Mouse (Mus musculus) cerebellum, adult 2 months (tissue): ENCODE measurements around the gene Prpf38b. TPM values are rescaled to one million over a fixed set of nuclear protein-coding genes. Genes with fewer than 3 reads are reported as not detected.

Source experiments
- DNase-seq, 2 experiments: peaks; one replicate each; pipeline ENCODE4 v3.0.0; 2021
- H3K27ac ChIP-seq: fragments of 200-500 bp; 2 replicates; pipeline ENCODE4 v1.5.1; 2012; ENCODE audit warnings: low read length, control low read depth, inconsistent platforms; ENCODE audit not compliant: insufficient read depth
- H3K27me3 ChIP-seq: fragments of 200-500 bp; 2 replicates; pipeline ENCODE4 v1.6.1; 2012; ENCODE audit warnings: inconsistent platforms, mild to moderate bottlenecking, low read length, moderate library complexity; ENCODE audit not compliant: control insufficient read depth, insufficient read depth
- H3K4me1 ChIP-seq: fragments of 200-500 bp; 2 replicates; pipeline ENCODE4 v1.6.1; 2011; ENCODE audit warnings: low read length; ENCODE audit not compliant: control insufficient read depth, insufficient read depth
- H3K4me3 ChIP-seq: fragments of 200-500 bp; replicated peaks from 2 replicates; pipeline ENCODE3; 2011; ENCODE audit warnings: mild to moderate bottlenecking, low read depth, low read length, control low read depth; ENCODE audit not compliant: insufficient read depth
- CTCF ChIP-seq: fragments of 200-500 bp; IDR thresholded peaks from 2 replicates; pipeline ENCODE4 v1.5.1; 2011; ENCODE audit warnings: low read depth, mild to moderate bottlenecking, control low read depth, low read length, moderate library complexity, borderline replicate concordance; ENCODE audit not compliant: insufficient read depth
- POLR2A ChIP-seq: fragments of 200-500 bp; IDR thresholded peaks from 2 replicates; pipeline ENCODE4 v1.6.1; 2011; ENCODE audit warnings: low read length, control low read depth, borderline replicate concordance; ENCODE audit not compliant: insufficient read depth
- WGBS: fragments of 180-500 bp; shearing (Covaris S2); methylation state at CpG from one replicate; pipeline ENCODE4 v1.1.7; 2018; 5-methylcytosine and 5-hydroxymethylcytosine counted together
- polyA plus RNA-seq: library from polyadenylated mRNA; depleted of rRNA; stranded (reverse); fragments of >200 nt; gene quantifications from 2 replicates; pipeline ENCODE4 v1.2.3, GENCODE M21; 2012

Prpf38b gene
- polyA plus RNA-seq, 1 experiment, result 119 TPM

- TF ChIP-seq POLR2A (no peak), CTCF (no peak)
- Histone ChIP-seq H3K4me1 (no peaks in the 10 kb centered on the region), H3K4me3 (no peak overlapping the region), H3K27ac (no peak overlapping the region), H3K27me3 (no peaks in the 10 kb centered on the region)
- 93% methylated on average over 6 of the region's 6 CpGs for WGBS
- DNase-seq, result no peak
These were observed 22.0 kb upstream of the Prpf38b start for GRCm38 (mm10) chr3:108933557-108933956.

GRCm38 (mm10) chr3:108926308-108926707 lies 14.8 kb upstream of the Prpf38b start:
- Histone ChIP-seq H3K27me3 (no peaks in the 10 kb centered on the region), H3K27ac (no peak overlapping the region), H3K4me1 (no peaks in the 10 kb centered on the region), H3K4me3 (no peak overlapping the region)
- WGBS, result 73% methylated on average over 1 of the region's 1 CpGs
- TF ChIP-seq CTCF, result no peak
- no peak for TF ChIP-seq POLR2A
- no peak for DNase-seq

DNA sequence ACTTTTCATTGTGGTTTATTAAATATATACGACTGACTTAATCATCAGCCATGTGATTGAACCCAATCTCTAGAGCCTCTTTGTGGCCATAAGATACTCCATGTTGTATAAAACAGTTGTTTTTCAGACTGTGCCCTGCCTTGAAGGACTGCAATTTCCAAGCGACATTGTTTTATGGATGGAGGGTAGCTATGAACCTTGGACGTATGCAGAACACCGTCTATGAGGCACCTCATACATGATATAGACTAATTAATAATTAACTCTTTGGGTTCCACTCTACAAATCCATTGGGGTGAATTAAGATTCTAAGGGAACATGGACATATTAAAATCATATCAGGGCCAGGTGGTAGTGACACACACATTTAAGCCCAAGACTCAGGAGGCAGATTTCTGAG lies 14.2 kb upstream of the Prpf38b start:
- 91% methylated on average over 4 of the region's 4 CpGs for WGBS
- TF ChIP-seq CTCF (no peak), POLR2A (no peak)
- H3K4me1 ChIP-seq, result no peaks in the 10 kb centered on the region
- H3K27me3 ChIP-seq, result no peaks in the 10 kb centered on the region
- no peak for DNase-seq
- no peak overlapping the region for H3K4me3 ChIP-seq
- no peak overlapping the region for H3K27ac ChIP-seq

GRCm38 (mm10) chr3:108921822-108922221 lies 10.3 kb upstream of the Prpf38b start:
- Histone ChIP-seq H3K4me1 (peaks cover 9% of the 10 kb centered on the region; the same call in 1 of the 2 replicates), H3K27me3 (no peaks in the 10 kb centered on the region), H3K27ac (no peak overlapping the region), H3K4me3 (no peak overlapping the region)
- DNase-seq, result no peak
- TF ChIP-seq CTCF (no peak), POLR2A (no peak)
- 97% methylated on average over 1 of the region's 1 CpGs for WGBS

DNA sequence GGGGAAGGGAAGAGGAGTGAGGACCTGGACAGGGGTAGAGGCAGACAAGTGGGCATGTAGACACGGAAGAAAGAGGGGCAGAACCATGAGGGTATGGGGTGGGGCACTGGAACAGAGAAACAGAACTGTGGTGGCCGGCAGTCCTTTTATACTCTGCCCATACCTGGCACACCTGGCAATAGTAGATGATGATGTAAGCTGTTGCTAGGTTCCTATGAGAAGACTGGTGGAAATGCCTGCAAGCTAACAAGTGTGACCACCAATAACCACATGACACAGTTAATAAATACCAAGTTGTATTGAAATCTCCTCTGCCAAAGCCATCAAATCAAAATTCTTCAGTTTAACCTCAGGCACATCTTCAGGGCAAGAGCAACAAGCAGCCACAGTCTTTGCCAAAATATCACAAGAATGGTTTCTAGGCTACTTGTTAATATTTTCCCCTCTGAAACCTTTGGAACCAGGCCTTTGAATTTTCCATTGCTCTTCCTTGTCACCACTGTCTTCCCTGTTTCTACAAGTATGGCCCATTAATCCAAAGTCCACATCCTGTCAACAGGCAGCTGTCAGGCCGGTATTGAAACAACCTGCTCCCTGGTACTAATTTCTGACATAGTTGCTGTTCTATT lies 9.0 kb upstream of the Prpf38b start:
- Histone ChIP-seq H3K27ac (no peak overlapping the region), H3K4me3 (no peak overlapping the region), H3K27me3 (no peaks in the 10 kb centered on the region), H3K4me1 (peaks cover 16% of the 10 kb centered on the region)
- no peak for DNase-seq
- 92% methylated on average over 3 of the region's 3 CpGs for WGBS
- TF ChIP-seq CTCF (no peak), POLR2A (no peak)

DNA sequence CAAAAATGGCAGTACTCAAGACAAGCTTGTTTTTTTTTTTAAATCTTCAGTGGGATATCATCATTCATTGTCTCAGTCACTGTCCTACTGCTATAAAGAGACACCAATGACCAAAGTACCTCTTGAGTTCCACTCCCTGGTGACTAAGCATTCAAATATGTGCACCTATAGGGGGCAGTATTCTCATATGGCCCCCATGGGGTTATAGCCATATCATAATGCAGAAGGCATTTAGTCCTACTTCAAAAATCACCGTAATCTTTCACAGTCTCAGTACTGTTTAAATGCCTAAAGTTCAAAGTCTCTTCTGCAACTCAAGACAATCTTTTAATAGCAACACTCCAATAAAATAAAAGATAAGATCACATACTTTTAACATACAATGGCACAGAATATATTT lies 7.3 kb upstream of the Prpf38b start:
- 98% methylated on average over 1 of the region's 1 CpGs for WGBS
- Histone ChIP-seq H3K4me1 (peaks cover 16% of the 10 kb centered on the region), H3K27me3 (no peaks in the 10 kb centered on the region)

DNA sequence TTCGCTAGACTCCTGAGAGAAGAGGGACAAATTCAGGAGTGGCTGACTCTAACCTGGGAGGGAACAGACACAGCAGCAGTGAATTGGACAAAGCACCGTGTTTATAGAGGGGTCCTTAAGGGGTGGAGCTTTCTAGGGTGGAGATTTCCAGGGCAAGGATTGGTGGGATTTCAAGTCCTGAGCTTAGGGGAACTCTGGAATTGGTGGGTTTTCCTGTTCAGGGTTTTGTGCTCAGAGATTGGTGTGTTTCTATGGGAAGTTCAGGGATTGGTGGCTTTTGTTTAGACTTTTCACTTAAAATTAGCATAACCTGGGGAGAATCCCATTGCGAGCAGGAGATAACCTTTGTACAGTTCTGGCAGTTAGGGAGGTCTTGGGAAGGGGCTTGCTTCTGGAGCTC lies 6.5 kb upstream of the Prpf38b start:
- 70% methylated on average over 3 of the region's 3 CpGs for WGBS
- no peak for DNase-seq
- TF ChIP-seq POLR2A (no peak), CTCF (no peak)

More for the DNA sequence above, 7.3 kb upstream of the Prpf38b start:
- no peak overlapping the region for H3K27ac ChIP-seq
- no peak for DNase-seq
- H3K4me3 ChIP-seq, result no peak overlapping the region
- TF ChIP-seq CTCF, result no peak
- no peak for TF ChIP-seq POLR2A

GRCm38 (mm10) chr3:108916857-108917256 lies 5.3 kb upstream of the Prpf38b start:
- H3K4me1 ChIP-seq, result peaks cover 16% of the 10 kb centered on the region
- H3K27me3 ChIP-seq, result no peaks in the 10 kb centered on the region
- no peak overlapping the region for H3K4me3 ChIP-seq
- 25% methylated on average over 4 of the region's 4 CpGs for WGBS
- no peak for TF ChIP-seq CTCF
- no peak for TF ChIP-seq POLR2A
- peak; percentile 21 to 26 for DNase-seq
- peak overlapping the region; percentile 98 for H3K27ac ChIP-seq

More for the DNA sequence above, 6.5 kb upstream of the Prpf38b start:
- Histone ChIP-seq H3K27me3 (no peaks in the 10 kb centered on the region), H3K4me1 (peaks cover 16% of the 10 kb centered on the region), H3K4me3 (no peak overlapping the region), H3K27ac (peak overlapping the region; percentile 51)
